Mouse (Mus musculus): ENCODE measurements around the gene Scaf8. TPM values are rescaled to one million over a fixed set of nuclear protein-coding genes. Genes with fewer than 3 reads are reported as not detected.
"Not testable (repeated sequence)": the region's sequence is repeated elsewhere in the genome, so short reads cannot be mapped to it uniquely, and the experiment has no call there.

The Scaf8 gene
- total RNA-seq, 1 experiment from 2014 or later: 52.3 TPM

- ATAC-seq (replicated peaks; ENCODE audit: low read depth, poor library complexity, severe bottlenecking): no peak
Observed at GRCm38 (mm10) chr17:3113737-3114357, 925 bp upstream of the Scaf8 start.

GRCm38 (mm10) chr17:3114358-3114719 lies 433 bp upstream of the Scaf8 start:
- peak; percentile 67 for ATAC-seq (replicated peaks; ENCODE audit: low read depth, poor library complexity, severe bottlenecking)

- ATAC-seq (replicated peaks; ENCODE audit: low read depth, poor library complexity, severe bottlenecking): peak; percentile 63
Observed at GRCm38 (mm10) chr17:3115380-3115974, 705 bp downstream of the Scaf8 start.

- ATAC-seq (replicated peaks; ENCODE audit: low read depth, poor library complexity, severe bottlenecking): not testable (repeated sequence)
Observed at GRCm38 (mm10) chr17:3120949-3121348, 6.2 kb downstream of the Scaf8 start.

- ATAC-seq (replicated peaks; ENCODE audit: low read depth, poor library complexity, severe bottlenecking): not testable (repeated sequence)
Observed at GRCm38 (mm10) chr17:3123581-3123980, 8.8 kb downstream of the Scaf8 start.

- no peak for ATAC-seq (replicated peaks; ENCODE audit: low read depth, poor library complexity, severe bottlenecking)
Observed at GRCm38 (mm10) chr17:3128716-3129115, 13.9 kb downstream of the Scaf8 start.

- ATAC-seq (replicated peaks; ENCODE audit: low read depth, poor library complexity, severe bottlenecking): no peak
Observed at GRCm38 (mm10) chr17:3129791-3130190, 15.0 kb downstream of the Scaf8 start.

- ATAC-seq (replicated peaks; ENCODE audit: low read depth, poor library complexity, severe bottlenecking): no peak
Observed at GRCm38 (mm10) chr17:3135346-3135745, 20.6 kb downstream of the Scaf8 start.

GRCm38 (mm10) chr17:3136127-3136526 lies 21.4 kb downstream of the Scaf8 start:
- ATAC-seq (replicated peaks; ENCODE audit: low read depth, poor library complexity, severe bottlenecking): no peak

- ATAC-seq (replicated peaks; ENCODE audit: low read depth, poor library complexity, severe bottlenecking): peak; percentile 63
Observed at GRCm38 (mm10) chr17:3138387-3138786, 23.6 kb downstream of the Scaf8 start.

GRCm38 (mm10) chr17:3140100-3140499 lies 25.3 kb downstream of the Scaf8 start:
- no peak for ATAC-seq (replicated peaks; ENCODE audit: low read depth, poor library complexity, severe bottlenecking)

GRCm38 (mm10) chr17:3148853-3149252 lies 34.1 kb downstream of the Scaf8 start:
- ATAC-seq (replicated peaks; ENCODE audit: low read depth, poor library complexity, severe bottlenecking): no peak

- ATAC-seq (replicated peaks; ENCODE audit: low read depth, poor library complexity, severe bottlenecking): peak; percentile 69
Observed at GRCm38 (mm10) chr17:3149541-3149940, 34.8 kb downstream of the Scaf8 start.

- ATAC-seq (replicated peaks; ENCODE audit: low read depth, poor library complexity, severe bottlenecking): not testable (repeated sequence)
Observed at GRCm38 (mm10) chr17:3150701-3151100, 35.9 kb downstream of the Scaf8 start.

GRCm38 (mm10) chr17:3151181-3151580 lies 36.4 kb downstream of the Scaf8 start:
- ATAC-seq (replicated peaks; ENCODE audit: low read depth, poor library complexity, severe bottlenecking): no peak

GRCm38 (mm10) chr17:3156176-3156575 lies 41.4 kb downstream of the Scaf8 start:
- ATAC-seq (replicated peaks; ENCODE audit: low read depth, poor library complexity, severe bottlenecking): peak; percentile 98

- no peak for ATAC-seq (replicated peaks; ENCODE audit: low read depth, poor library complexity, severe bottlenecking)
Observed at GRCm38 (mm10) chr17:3157016-3157415, 42.2 kb downstream of the Scaf8 start.

GRCm38 (mm10) chr17:3162905-3163304 lies 48.1 kb downstream of the Scaf8 start:
- no peak for ATAC-seq (replicated peaks; ENCODE audit: low read depth, poor library complexity, severe bottlenecking)

- not testable (repeated sequence) for ATAC-seq (replicated peaks; ENCODE audit: low read depth, poor library complexity, severe bottlenecking)
Observed at GRCm38 (mm10) chr17:3180425-3180945, 65.7 kb downstream of the Scaf8 start.

GRCm38 (mm10) chr17:3195483-3195882 lies 80.7 kb downstream of the Scaf8 start:
- ATAC-seq (replicated peaks; ENCODE audit: low read depth, poor library complexity, severe bottlenecking): not testable (repeated sequence)

- no peak for ATAC-seq (replicated peaks; ENCODE audit: low read depth, poor library complexity, severe bottlenecking)
Observed at GRCm38 (mm10) chr17:3200328-3200727, 85.6 kb downstream of the Scaf8 start.

GRCm38 (mm10) chr17:3203916-3204315 lies 89.1 kb downstream of the Scaf8 start:
- no peak for ATAC-seq (replicated peaks; ENCODE audit: low read depth, poor library complexity, severe bottlenecking)
